Mouse (Mus musculus): ENCODE measurements around the gene Arid3c. TPM values are rescaled to one million over a fixed set of nuclear protein-coding genes. Genes with fewer than 3 reads are reported as not detected.
A peak's percentile ranks its signal among the peaks of the same experiment; 100 is the strongest.
"Not testable (repeated sequence)": the region's sequence is repeated elsewhere in the genome, so short reads cannot be mapped to it uniquely, and the experiment has no call there.

The Arid3c gene
- polyA plus RNA-seq, 1 experiment = not detected

- not testable (repeated sequence) for H3K27ac ChIP-seq (replicated peaks; ENCODE audit: low read depth, low read length); H3K4me1 ChIP-seq (ENCODE audit: control insufficient read depth, insufficient read depth, insufficient read length, low read length); H3K4me3 ChIP-seq (ENCODE audit: insufficient read depth, low read depth, low read length)
Measured at GRCm38 (mm10) chr4:41700224-41700623, 30.7 kb downstream of the Arid3c start.

GRCm38 (mm10) chr4:41699783-41700182 lies 31.2 kb downstream of the Arid3c start, which contains the start of gene Il11ra1:
TSS of gene Il11ra1 (plus strand) at chr4:41699989.
- H3K4me3 ChIP-seq (ENCODE audit: insufficient read depth, low read depth, low read length); H3K27ac ChIP-seq (replicated peaks; ENCODE audit: low read depth, low read length); H3K4me1 ChIP-seq (ENCODE audit: control insufficient read depth, insufficient read depth, insufficient read length, low read length): not testable (repeated sequence)

DNA sequence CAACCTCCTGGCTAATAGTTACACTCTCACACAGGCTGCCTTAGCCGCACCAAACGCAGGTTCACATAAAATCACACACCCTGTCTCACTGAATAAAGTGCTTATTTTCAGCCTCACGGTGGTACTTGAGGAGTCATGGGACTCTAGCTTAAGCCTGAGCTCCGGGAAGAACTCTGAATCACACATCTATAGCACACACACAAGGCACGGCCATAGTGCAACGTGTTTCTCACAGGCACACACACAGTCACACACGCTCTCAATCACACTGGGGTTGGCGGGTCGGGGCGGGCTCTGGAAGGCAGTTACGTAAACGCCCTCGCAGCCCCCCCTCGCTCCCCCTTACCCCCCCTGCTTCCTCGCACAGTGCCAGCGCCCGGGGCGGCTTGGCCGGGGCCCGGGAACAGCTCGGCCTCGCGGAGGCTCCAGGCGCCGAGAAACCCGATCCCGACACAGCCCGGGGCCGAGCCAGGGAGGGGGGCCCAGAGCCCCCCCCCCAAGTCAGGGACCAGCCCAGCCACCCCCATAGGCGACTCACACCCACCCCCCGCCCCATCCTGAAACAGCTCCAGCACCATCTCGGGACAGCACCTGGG lies 32.4 kb downstream of the Arid3c start:
- not testable (repeated sequence) for H3K27ac ChIP-seq (replicated peaks; ENCODE audit: low read depth, low read length); H3K4me3 ChIP-seq (ENCODE audit: insufficient read depth, low read depth, low read length); H3K4me1 ChIP-seq (ENCODE audit: control insufficient read depth, insufficient read depth, insufficient read length, low read length)

GRCm38 (mm10) chr4:41696930-41697841 lies 33.8 kb downstream of the Arid3c start, which contains the start of gene Cntfr:
TSS of gene Cntfr (minus strand) at chr4:41697089.
- H3K27ac ChIP-seq (replicated peaks; ENCODE audit: low read depth, low read length) = 0 out of 2 replicates have a peak within 1 kb of the TSS, but pooled peaks have one; percentile 37

DNA sequence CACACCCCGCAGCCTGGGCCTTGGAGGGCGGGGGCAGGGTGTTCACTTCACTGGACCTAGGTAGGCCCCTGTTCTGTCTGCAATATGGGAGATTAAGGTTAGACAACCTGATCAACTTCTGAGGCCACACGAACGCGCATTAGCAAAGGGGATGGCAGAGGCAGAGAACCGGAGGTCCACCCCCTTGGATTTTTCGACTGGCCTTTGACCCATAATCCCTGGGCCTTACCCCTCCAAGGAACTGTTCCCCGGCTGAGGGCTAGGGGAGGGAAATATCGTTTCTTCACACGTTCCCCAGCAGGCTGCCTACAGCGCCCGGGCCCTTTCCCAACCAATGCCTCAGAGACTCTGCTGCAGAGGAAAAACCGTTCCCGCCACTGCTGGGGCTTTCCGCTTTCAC lies 34.5 kb downstream of the Arid3c start:
- H3K4me3 ChIP-seq (ENCODE audit: insufficient read depth, low read depth, low read length); H3K4me1 ChIP-seq (ENCODE audit: control insufficient read depth, insufficient read depth, insufficient read length, low read length): not testable (repeated sequence)
- H3K27ac ChIP-seq (replicated peaks; ENCODE audit: low read depth, low read length) = 0 out of 2 replicates have a peak overlapping the region, but pooled peaks have one; percentile 37

More at GRCm38 (mm10) chr4:41696930-41697841, 33.8 kb downstream of the Arid3c start, which contains the start of gene Cntfr:
- H3K4me1 ChIP-seq (ENCODE audit: control insufficient read depth, insufficient read depth, insufficient read length, low read length) = not testable (repeated sequence)
- H3K4me3 ChIP-seq (ENCODE audit: insufficient read depth, low read depth, low read length) = peak within 1 kb of the TSS; percentile 23

DNA sequence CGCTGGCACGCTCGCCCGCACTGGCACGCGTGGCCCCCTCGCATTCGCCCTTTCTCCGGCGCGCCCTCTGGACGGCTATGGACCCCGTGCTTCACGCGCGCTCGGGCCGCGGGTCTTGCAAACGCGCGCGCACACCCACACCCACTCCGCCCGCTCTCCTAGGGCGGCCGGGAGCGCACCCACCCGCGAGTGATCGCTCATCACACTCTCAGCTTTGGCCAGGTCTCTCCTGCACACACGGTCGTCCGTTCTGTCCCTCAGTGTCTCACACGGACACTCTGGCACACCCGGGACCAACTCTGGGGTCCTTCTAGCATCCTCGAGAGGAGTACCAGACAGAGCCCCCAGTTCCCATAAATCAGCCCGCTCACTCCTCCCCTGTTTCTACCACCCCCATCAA lies 35.1 kb downstream of the Arid3c start:
- not testable (repeated sequence) for H3K27ac ChIP-seq (replicated peaks; ENCODE audit: low read depth, low read length); H3K4me1 ChIP-seq (ENCODE audit: control insufficient read depth, insufficient read depth, insufficient read length, low read length)
- H3K4me3 ChIP-seq (ENCODE audit: insufficient read depth, low read depth, low read length) = peak overlapping the region; percentile 14; the same call in 1 of the 2 replicates

DNA sequence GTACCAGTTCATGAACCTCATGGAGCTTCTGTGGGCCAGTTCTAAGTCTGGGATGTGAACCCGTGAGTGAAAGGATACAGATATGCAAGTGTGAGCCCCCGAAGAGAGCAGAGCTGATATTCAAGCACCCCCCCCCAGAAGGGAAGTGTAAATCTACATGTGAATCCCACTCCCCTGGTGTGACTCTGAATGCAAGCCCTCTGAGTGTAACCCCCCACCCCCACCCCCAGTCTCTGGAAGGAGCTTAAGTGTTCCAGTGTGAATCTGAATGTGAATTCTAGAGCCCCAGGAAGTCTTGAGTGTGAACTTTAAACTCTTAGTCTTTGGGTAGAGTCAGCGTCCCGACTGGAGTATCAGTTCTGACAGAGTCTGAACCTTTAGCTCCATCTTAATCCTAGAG lies 37.4 kb downstream of the Arid3c start:
- H3K4me3 ChIP-seq (ENCODE audit: insufficient read depth, low read depth, low read length) = peak overlapping the region; percentile 30
- peak overlapping the region; percentile 63; the same call in 1 of the 2 replicates for H3K27ac ChIP-seq (replicated peaks; ENCODE audit: low read depth, low read length)
- not testable (repeated sequence) for H3K4me1 ChIP-seq (ENCODE audit: control insufficient read depth, insufficient read depth, insufficient read length, low read length)

- not testable (repeated sequence) for H3K27ac ChIP-seq (replicated peaks; ENCODE audit: low read depth, low read length); H3K4me1 ChIP-seq (ENCODE audit: control insufficient read depth, insufficient read depth, insufficient read length, low read length)
Measured at GRCm38 (mm10) chr4:41690014-41690413, 40.9 kb downstream of the Arid3c start.

GRCm38 (mm10) chr4:41688562-41688961 lies 42.4 kb downstream of the Arid3c start:
- H3K4me3 ChIP-seq (ENCODE audit: insufficient read depth, low read depth, low read length); H3K4me1 ChIP-seq (ENCODE audit: control insufficient read depth, insufficient read depth, insufficient read length, low read length): not testable (repeated sequence)

More at GRCm38 (mm10) chr4:41690014-41690413, 40.9 kb downstream of the Arid3c start:
- H3K4me3 ChIP-seq (ENCODE audit: insufficient read depth, low read depth, low read length) = not testable (repeated sequence)

GRCm38 (mm10) chr4:41685882-41686492 lies 45.0 kb downstream of the Arid3c start:
- H3K27ac ChIP-seq (replicated peaks; ENCODE audit: low read depth, low read length); H3K4me3 ChIP-seq (ENCODE audit: insufficient read depth, low read depth, low read length); H3K4me1 ChIP-seq (ENCODE audit: control insufficient read depth, insufficient read depth, insufficient read length, low read length): not testable (repeated sequence)

More at GRCm38 (mm10) chr4:41688562-41688961, 42.4 kb downstream of the Arid3c start:
- H3K27ac ChIP-seq (replicated peaks; ENCODE audit: low read depth, low read length) = not testable (repeated sequence)

- H3K27ac ChIP-seq (replicated peaks; ENCODE audit: low read depth, low read length); H3K4me1 ChIP-seq (ENCODE audit: control insufficient read depth, insufficient read depth, insufficient read length, low read length); H3K4me3 ChIP-seq (ENCODE audit: insufficient read depth, low read depth, low read length): not testable (repeated sequence)
Measured at GRCm38 (mm10) chr4:41684931-41685453, 46.0 kb downstream of the Arid3c start.

GRCm38 (mm10) chr4:41684131-41684930 lies 46.6 kb downstream of the Arid3c start:
- not testable (repeated sequence) for H3K4me3 ChIP-seq (ENCODE audit: insufficient read depth, low read depth, low read length); H3K4me1 ChIP-seq (ENCODE audit: control insufficient read depth, insufficient read depth, insufficient read length, low read length); H3K27ac ChIP-seq (replicated peaks; ENCODE audit: low read depth, low read length)

GRCm38 (mm10) chr4:41683303-41683702 lies 47.6 kb downstream of the Arid3c start:
- H3K27ac ChIP-seq (replicated peaks; ENCODE audit: low read depth, low read length); H3K4me1 ChIP-seq (ENCODE audit: control insufficient read depth, insufficient read depth, insufficient read length, low read length); H3K4me3 ChIP-seq (ENCODE audit: insufficient read depth, low read depth, low read length): not testable (repeated sequence)

- H3K27ac ChIP-seq (replicated peaks; ENCODE audit: low read depth, low read length) = no peak overlapping the region
- H3K4me3 ChIP-seq (ENCODE audit: insufficient read depth, low read depth, low read length) = no peak overlapping the region
- peaks cover 3% of the 10 kb centered on the region; the same call in 1 of the 2 replicates for H3K4me1 ChIP-seq (ENCODE audit: control insufficient read depth, insufficient read depth, insufficient read length, low read length)
Measured at GRCm38 (mm10) chr4:41682789-41683188, 48.2 kb downstream of the Arid3c start.
